Comparison of ENCODE assay signal across 8 mouse cellular contexts in the genomic region with DNA sequence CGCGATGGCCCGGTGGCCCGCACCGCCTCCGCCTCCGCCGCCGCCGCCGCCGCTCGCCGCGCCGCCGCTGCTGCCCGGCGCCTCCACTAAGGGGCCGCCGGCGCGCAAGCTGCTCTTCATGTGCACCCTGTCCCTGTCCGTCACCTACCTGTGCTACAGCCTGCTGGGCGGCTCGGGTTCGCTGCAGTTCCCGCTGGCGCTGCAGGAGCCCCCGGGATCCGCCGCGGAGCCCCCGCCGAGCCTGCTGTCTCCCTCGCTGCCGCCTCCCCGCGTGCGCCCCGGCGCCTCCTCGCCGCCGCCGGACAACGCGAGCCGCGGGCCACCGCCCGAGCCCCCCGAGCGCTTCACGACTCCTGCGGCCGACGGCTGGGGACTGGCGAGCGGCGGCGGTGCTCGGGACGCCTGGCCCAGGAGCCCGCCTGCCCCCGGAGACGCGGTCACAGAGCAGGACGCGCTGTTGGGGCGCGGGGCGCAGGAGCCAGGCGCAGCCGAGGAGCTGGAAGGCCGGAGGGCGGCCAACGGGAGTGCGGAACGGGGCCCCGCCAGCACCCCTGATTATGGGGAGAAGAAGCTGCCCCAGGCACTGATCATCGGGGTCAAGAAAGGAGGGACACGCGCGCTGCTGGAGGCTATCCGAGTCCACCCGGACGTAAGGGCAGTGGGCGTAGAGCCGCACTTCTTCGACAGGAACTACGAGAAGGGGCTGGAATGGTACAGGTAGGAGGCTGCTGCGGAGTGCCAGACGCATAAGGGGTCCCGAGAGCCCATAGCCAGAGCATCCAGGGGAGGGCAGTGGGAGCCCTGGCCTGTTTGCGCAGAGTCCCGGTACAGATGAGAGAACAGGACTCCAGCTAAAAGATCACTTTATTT. TPM values are rescaled to one million over a fixed set of nuclear protein-coding genes. Genes with fewer than 3 reads are reported as not detected.
DNase-seq lines count a peak whose midpoint lies in the region; ATAC-seq lines count a peak whose summit lies in the region.

No protein-coding gene starts in this region.

- peak overlapping the region; percentile 81 for H3K4me3 ChIP-seq in heart, embryonic 12.5 days
- H3K4me3 ChIP-seq in forebrain, embryonic 11.5 days (ENCODE audit: low read depth, low read length), result peak overlapping the region; percentile 65
- peak overlapping the region; percentile 49 for H3K4me3 ChIP-seq in liver, embryonic 11.5 days (ENCODE audit: low read depth, low read length)
- H3K4me3 ChIP-seq in stomach, embryonic 16.5 days (replicated peaks; ENCODE audit: low read length), result peak overlapping the region; percentile 52

- no peak for DNase-seq in heart, adult 18-20 months
- peak; percentile 19 for DNase-seq in ES-CJ7 (ENCODE audit: low read depth, low spot score)
- peak; percentile 64 for DNase-seq in forebrain, embryonic 11.5 days (ENCODE audit: low spot score)
- DNase-seq in liver, embryonic 11.5 days (ENCODE audit: low spot score), result peak; percentile 35
- DNase-seq in natural killer cell, adult 2 months (ENCODE audit: low spot score in 2 of 2), result no peak
- no peak for DNase-seq in cerebellum, adult 18-20 months

- H3K4me2 ChIP-seq in heart, embryonic 12.5 days, result peak overlapping the region; percentile 100
- peak overlapping the region; percentile 95 for H3K4me2 ChIP-seq in forebrain, embryonic 11.5 days (ENCODE audit: low read depth, low read length, severe bottlenecking)
- peak overlapping the region; percentile 70 for H3K4me2 ChIP-seq in liver, embryonic 11.5 days
- H3K4me2 ChIP-seq in stomach, embryonic 16.5 days (ENCODE audit: low read depth, low read length), result peak overlapping the region; percentile 91

- peaks cover 7% of the 10 kb centered on the region; the same call in 1 of the 2 replicates for H3K4me1 ChIP-seq in heart, embryonic 12.5 days (replicated peaks)
- 0 out of 2 replicates have a peak, but pooled peaks cover 5% of the 10 kb centered on the region for H3K4me1 ChIP-seq in forebrain, embryonic 11.5 days (replicated peaks; ENCODE audit: control insufficient read depth, insufficient read depth, low read length)
- H3K4me1 ChIP-seq in liver, embryonic 11.5 days (replicated peaks; ENCODE audit: control insufficient read depth, insufficient read depth, low read length), result no peaks in the 10 kb centered on the region
- no peaks in the 10 kb centered on the region for H3K4me1 ChIP-seq in stomach, embryonic 16.5 days (ENCODE audit: control insufficient read depth, insufficient read depth, low read length)

- peak overlapping the region; percentile 43 for H3K9ac ChIP-seq in heart, embryonic 12.5 days
- peak overlapping the region; percentile 39 for H3K9ac ChIP-seq in forebrain, embryonic 11.5 days (ENCODE audit: low read length)
- H3K9ac ChIP-seq in liver, embryonic 11.5 days (ENCODE audit: low read depth, low read length), result no peak overlapping the region
- H3K9ac ChIP-seq in stomach, embryonic 16.5 days (ENCODE audit: low read length), result no peak overlapping the region

- H3K9me3 ChIP-seq in heart, embryonic 12.5 days (replicated peaks), result no peaks in the 10 kb centered on the region
- H3K9me3 ChIP-seq in forebrain, embryonic 11.5 days (ENCODE audit: control insufficient read depth, low read length), result no peaks in the 10 kb centered on the region
- H3K9me3 ChIP-seq in liver, embryonic 11.5 days (ENCODE audit: control insufficient read depth, low read length), result no peaks in the 10 kb centered on the region
- no peaks in the 10 kb centered on the region for H3K9me3 ChIP-seq in stomach, embryonic 16.5 days (replicated peaks; ENCODE audit: control insufficient read depth, low read length)

- WGBS in heart, embryonic 12.5 days, result 3% methylated on average over 85 of the region's 97 CpGs
- 1% methylated on average over 80 of the region's 97 CpGs for whole genome bisulfite sequencing in forebrain, embryonic 11.5 days
- 2% methylated on average over 77 of the region's 97 CpGs for WGBS in liver, embryonic 11.5 days
- under 1% methylated on average over 96 of the region's 97 CpGs for WGBS in stomach, embryonic 16.5 days

- H3K36me3 ChIP-seq in heart, embryonic 12.5 days, result no peaks in the 10 kb centered on the region
- no peaks in the 10 kb centered on the region for H3K36me3 ChIP-seq in forebrain, embryonic 11.5 days (ENCODE audit: control insufficient read depth, insufficient read depth, low read length)
- H3K36me3 ChIP-seq in liver, embryonic 11.5 days (ENCODE audit: control insufficient read depth, insufficient read depth, low read length), result no peaks in the 10 kb centered on the region
- no peaks in the 10 kb centered on the region for H3K36me3 ChIP-seq in stomach, embryonic 16.5 days (ENCODE audit: control insufficient read depth, insufficient read depth, low read length)

- no peak overlapping the region for H3K27ac ChIP-seq in heart, embryonic 12.5 days (ENCODE audit: poor library complexity, severe bottlenecking)
- no peak overlapping the region for H3K27ac ChIP-seq in forebrain, embryonic 11.5 days (ENCODE audit: low read depth, low read length)
- no peak overlapping the region for H3K27ac ChIP-seq in liver, embryonic 11.5 days (ENCODE audit: low read depth, low read length)
- H3K27ac ChIP-seq in stomach, embryonic 16.5 days (ENCODE audit: low read length), result no peak overlapping the region

- no peak for ATAC-seq in heart, embryonic 12.5 days (ENCODE audit: insufficient number of reproducible peaks, low FRiP score)
- ATAC-seq in forebrain, embryonic 11.5 days (replicated peaks; ENCODE audit: low FRiP score), result peak; percentile 50; the same call in 1 of the 2 replicates
- ATAC-seq in liver, embryonic 11.5 days (replicated peaks; ENCODE audit: low FRiP score), result no peak
- no peak for ATAC-seq in stomach, embryonic 16.5 days (ENCODE audit: insufficient read depth, low FRiP score)

- H3K27me3 ChIP-seq in heart, embryonic 12.5 days (replicated peaks), result peaks cover 92% of the 10 kb centered on the region
- H3K27me3 ChIP-seq in forebrain, embryonic 11.5 days (ENCODE audit: control insufficient read depth, insufficient read depth, low read length), result peaks cover 49% of the 10 kb centered on the region
- H3K27me3 ChIP-seq in liver, embryonic 11.5 days (replicated peaks; ENCODE audit: control insufficient read depth, insufficient read depth, low read length), result peaks cover 60% of the 10 kb centered on the region
- peaks cover 70% of the 10 kb centered on the region for H3K27me3 ChIP-seq in stomach, embryonic 16.5 days (ENCODE audit: control insufficient read depth, insufficient read depth, low read length)

RNA-seq across cellular contexts. Expression of a gene that starts 0.7 kb away (rescaled TPM):
- polyA plus RNA-seq in heart, embryonic 12.5 days (2016; fragmentation: Nextera tagmentation; extraction: Ambion mirVana), result 0.80 and 0.89 TPM in 2 replicates
- under 1 TPM in 1 of 2 experiments, not detected in 1; 0.07 TPM for total RNA-seq in heart, adult 18-20 months (2021)
- 0.11 and 0.16 TPM in 2 replicates for polyA plus RNA-seq in forebrain, embryonic 11.5 days (2014; fragmentation: Nextera tagmentation; extraction: Ambion mirVana)
- 0.07 TPM in 1 of 2 replicates, not detected in the other for polyA plus RNA-seq in liver, embryonic 11.5 days (2014; fragmentation: Nextera tagmentation; extraction: Ambion mirVana)
- 0.06 and 0.10 TPM in 2 replicates for polyA plus RNA-seq in stomach, embryonic 16.5 days (2015; fragmentation: Nextera tagmentation; extraction: Ambion mirVana)

Comparison
In these comparisons a context has a peak if more than half of its experiments do, and no peak if none do; other contexts are left out.
1. H3K9ac ChIP-seq: peak in heart, embryonic 12.5 days (single experiment) and forebrain, embryonic 11.5 days (single experiment); none in liver, embryonic 11.5 days (single experiment) and stomach, embryonic 16.5 days (single experiment).
2. DNase-seq: peak in ES-CJ7 (single experiment), forebrain, embryonic 11.5 days (single experiment) and liver, embryonic 11.5 days (single experiment); none in heart, adult 18-20 months (0 of 2), natural killer cell, adult 2 months (0 of 2) and cerebellum, adult 18-20 months (0 of 2).
3. Peak in every context shown above with its lines, with median percentiles within 50 percentile points of each other: H3K4me2 ChIP-seq and H3K4me3 ChIP-seq.